Mouse (Mus musculus) CH12.LX (cell line): ENCODE measurements around the gene Alpk1. TPM values are rescaled to one million over a fixed set of nuclear protein-coding genes. Genes with fewer than 3 reads are reported as not detected.

Source experiments
- DNase-seq: peaks from one replicate; pipeline ENCODE4 v3.0.0-alpha.2; 2013; ENCODE audit errors: extremely low read depth
- H3K27ac ChIP-seq: 2 replicates; pipeline ENCODE4 v1.5.1; 2012; ENCODE audit warnings: low read depth, mild to moderate bottlenecking, control low read depth, moderate library complexity; ENCODE audit not compliant: insufficient read depth
- H3K27me3 ChIP-seq: replicated peaks from 2 replicates; pipeline ENCODE3; 2012; ENCODE audit warnings: inconsistent platforms
- H3K36me3 ChIP-seq, 2 experiments: replicated peaks in 1 of 2; 2 replicates each; pipeline versions ENCODE3 to v1.6.1; 2012; ENCODE audit warnings: inconsistent platforms in 1 of 2, low read length in 1 of 2, mild to moderate bottlenecking in 1 of 2, mixed read lengths in 1 of 2, moderate library complexity in 1 of 2; ENCODE audit not compliant: control insufficient read depth in 1 of 2, insufficient read depth in 1 of 2
- H3K4me1 ChIP-seq, 2 experiments: 2 replicates each; pipeline ENCODE4 v1.6.1; 2012; ENCODE audit warnings: inconsistent platforms in 1 of 2, moderate library complexity in 1 of 2; ENCODE audit not compliant: insufficient read depth in 2 of 2, control insufficient read depth in 1 of 2
- H3K4me2 ChIP-seq: 2 replicates; pipeline ENCODE4 v1.6.1; 2012; ENCODE audit warnings: low read depth, mild to moderate bottlenecking, control low read depth; ENCODE audit not compliant: poor library complexity, insufficient read depth, severe bottlenecking
- H3K4me3 ChIP-seq, 3 experiments: fragments of 150-350 bp in 1 of 3; sonication (generic) in 1 of 3; replicated peaks in 1 of 3; 2 replicates each; pipeline versions ENCODE3 to v1.5.1; 2011 to 2012; ENCODE audit warnings: low read depth in 2 of 3, low read length in 2 of 3, mild to moderate bottlenecking in 2 of 3, moderate library complexity in 2 of 3, control low read depth in 1 of 3, improper control_type of control experiment in 1 of 3, inconsistent platforms in 1 of 3, mixed read lengths in 1 of 3; ENCODE audit not compliant: poor library complexity in 1 of 3
- H3K79me2 ChIP-seq: replicated peaks from 2 replicates; pipeline ENCODE4 v1.6.1; 2012; ENCODE audit warnings: mild to moderate bottlenecking, moderate library complexity; ENCODE audit not compliant: control insufficient read depth, poor library complexity, insufficient read depth, severe bottlenecking; ENCODE audit errors: extremely low read depth
- H3K9ac ChIP-seq: 2 replicates; pipeline ENCODE4 v1.6.1; 2012; ENCODE audit warnings: low read depth, mild to moderate bottlenecking, control low read depth, moderate library complexity; ENCODE audit not compliant: insufficient read depth
- H3K9me3 ChIP-seq: replicated peaks from 2 replicates; pipeline ENCODE3; 2012; ENCODE audit warnings: low read length, inconsistent platforms, mixed read lengths
- BHLHE40 ChIP-seq: IDR thresholded peaks from 2 replicates; pipeline ENCODE4 v1.6.1; 2011; ENCODE audit warnings: mild to moderate bottlenecking, low read depth, low read length, improper control_type of control experiment
- CHD2 ChIP-seq: IDR thresholded peaks from 2 replicates; pipeline ENCODE4 v1.6.1; 2011; ENCODE audit warnings: low read length, improper control_type of control experiment
- CTCF ChIP-seq, 2 experiments: IDR thresholded peaks in 1 of 2; conservative IDR thresholded peaks in 1 of 2; 2 replicates each; pipeline ENCODE4 v1.5.1; 2011 to 2012; ENCODE audit warnings: low read depth in 2 of 2, low read length in 2 of 2, improper control_type of control experiment in 1 of 2, inconsistent platforms in 1 of 2, mild to moderate bottlenecking in 1 of 2, moderate library complexity in 1 of 2
- E2F4 ChIP-seq: IDR thresholded peaks from 2 replicates; pipeline ENCODE4 v1.6.1; 2011; ENCODE audit warnings: low read depth, low read length, improper control_type of control experiment; ENCODE audit not compliant: insufficient replicate concordance
- ELF1 ChIP-seq: IDR thresholded peaks from 2 replicates; pipeline ENCODE4 v1.6.1; 2014; ENCODE audit warnings: low read depth, mild to moderate bottlenecking, inconsistent platforms, low read length, improper control_type of control experiment
- EP300 ChIP-seq: IDR thresholded peaks from 2 replicates; pipeline ENCODE4 v1.6.1; 2011; ENCODE audit warnings: low read length, improper control_type of control experiment
- ETS1 ChIP-seq: conservative IDR thresholded peaks from 2 replicates; pipeline ENCODE4 v1.6.1; 2012; ENCODE audit warnings: low read depth, mild to moderate bottlenecking, inconsistent platforms, low read length, improper control_type of control experiment, moderate library complexity
- GABPA ChIP-seq: IDR thresholded peaks from 2 replicates; pipeline ENCODE4 v1.6.1; 2012; ENCODE audit warnings: low read depth, low read length, improper control_type of control experiment, inconsistent platforms; ENCODE audit not compliant: insufficient replicate concordance
- HCFC1 ChIP-seq: IDR thresholded peaks from 2 replicates; pipeline ENCODE4 v1.6.1; 2012; ENCODE audit warnings: low read depth, mild to moderate bottlenecking, inconsistent platforms, low read length, improper control_type of control experiment
- IRF4 ChIP-seq: IDR thresholded peaks from 2 replicates; pipeline ENCODE4 v1.6.1; 2014; ENCODE audit warnings: low read depth, mild to moderate bottlenecking, inconsistent platforms, low read length, improper control_type of control experiment
- JUN ChIP-seq: IDR thresholded peaks from 2 replicates; pipeline ENCODE4 v1.6.1; 2011; ENCODE audit warnings: low read depth, mild to moderate bottlenecking, low read length, improper control_type of control experiment, moderate library complexity; ENCODE audit not compliant: insufficient read depth
- JUND ChIP-seq: conservative IDR thresholded peaks from 2 replicates; pipeline ENCODE4 v1.6.1; 2011; ENCODE audit warnings: low read depth, low read length, improper control_type of control experiment
- MAX ChIP-seq: IDR thresholded peaks from 2 replicates; pipeline ENCODE4 v1.6.1; 2011; ENCODE audit warnings: low read length, improper control_type of control experiment
- MAZ ChIP-seq: IDR thresholded peaks from 2 replicates; pipeline ENCODE4 v1.6.1; 2012; ENCODE audit warnings: low read depth, mild to moderate bottlenecking, inconsistent platforms, low read length, improper control_type of control experiment, moderate library complexity
- MEF2A ChIP-seq: IDR thresholded peaks from 2 replicates; pipeline ENCODE4 v1.6.1; 2014; ENCODE audit warnings: low read depth, mild to moderate bottlenecking, inconsistent platforms, low read length, improper control_type of control experiment, borderline replicate concordance
- MYC ChIP-seq: IDR thresholded peaks from 2 replicates; pipeline ENCODE4 v1.6.1; 2011; ENCODE audit warnings: low read depth, mild to moderate bottlenecking, improper control_type of control experiment, low read length
- NRF1 ChIP-seq: IDR thresholded peaks from 2 replicates; pipeline ENCODE4 v1.6.1; 2014; ENCODE audit warnings: low read depth, mild to moderate bottlenecking, inconsistent platforms, low read length, improper control_type of control experiment, moderate library complexity
- PAX5 ChIP-seq: IDR thresholded peaks from 2 replicates; pipeline ENCODE4 v1.6.1; 2012; ENCODE audit warnings: low read length, inconsistent platforms, mixed read lengths
- POLR2A ChIP-seq: IDR thresholded peaks from 2 replicates; pipeline ENCODE4 v1.6.1; 2011; ENCODE audit warnings: low read depth, mild to moderate bottlenecking, improper control_type of control experiment, low read length
- POLR2AphosphoS2 ChIP-seq: IDR thresholded peaks from 2 replicates; pipeline ENCODE4 v1.6.1; 2011; ENCODE audit warnings: low read depth, low read length, improper control_type of control experiment
- RAD21 ChIP-seq: IDR thresholded peaks from 2 replicates; pipeline ENCODE4 v1.6.1; 2011; ENCODE audit warnings: low read depth, mild to moderate bottlenecking, low read length, improper control_type of control experiment, moderate library complexity
- SIN3A ChIP-seq: IDR thresholded peaks from 2 replicates; pipeline ENCODE4 v1.6.1; 2012; ENCODE audit warnings: low read length, improper control_type of control experiment, inconsistent platforms
- SMC3 ChIP-seq: IDR thresholded peaks from 2 replicates; pipeline ENCODE4 v1.6.1; 2011; ENCODE audit warnings: low read depth, low read length, improper control_type of control experiment
- TBP ChIP-seq: conservative IDR thresholded peaks from 2 replicates; pipeline ENCODE4 v1.6.1; 2011; ENCODE audit warnings: low read depth, low read length, improper control_type of control experiment
- TCF12 ChIP-seq: IDR thresholded peaks from 2 replicates; pipeline ENCODE4 v1.6.1; 2014; ENCODE audit warnings: low read depth, mild to moderate bottlenecking, inconsistent platforms, low read length, improper control_type of control experiment
- UBTF ChIP-seq: IDR thresholded peaks from 2 replicates; pipeline ENCODE4 v1.6.1; 2012; ENCODE audit warnings: low read depth, mild to moderate bottlenecking, inconsistent platforms, low read length, improper control_type of control experiment, moderate library complexity
- USF1 ChIP-seq: IDR thresholded peaks from 2 replicates; pipeline ENCODE4 v1.6.1; 2014; ENCODE audit warnings: low read depth, mild to moderate bottlenecking, inconsistent platforms, low read length, improper control_type of control experiment
- ZC3H11A ChIP-seq: IDR thresholded peaks from 2 replicates; pipeline ENCODE4 v1.6.1; 2012; ENCODE audit warnings: low read depth, mild to moderate bottlenecking, inconsistent platforms, low read length, improper control_type of control experiment
- ZKSCAN1 ChIP-seq: IDR thresholded peaks from 2 replicates; pipeline ENCODE4 v1.6.1; 2012; ENCODE audit warnings: low read depth, inconsistent platforms, low read length, improper control_type of control experiment, borderline replicate concordance
- dilution Hi-C: fragments of 300-500 bp; cut with MboI; formaldehyde crosslinking; loops from 2 replicates; pipeline ENCODE4 v1.14.3; 2020; ENCODE audit warnings: low sequenced_read_pairs; ENCODE audit not compliant: extremely low pct_unique_long_range_greater_than_20kb, extremely low pct_ligation_motif_present
- in situ Hi-C: fragments of 300-500 bp; cut with MboI; formaldehyde crosslinking; loops from 3 replicates; pipeline ENCODE4 v1.14.3; 2019; ENCODE audit warnings: low sequenced_read_pairs, low pct_ligation_motif_present, low pct_unique_long_range_greater_than_20kb, mixed read lengths
- polyA plus RNA-seq: library from polyadenylated mRNA; unstranded; fragments of >175 nt; gene quantifications from 2 replicates; pipeline ENCODE4 v1.2.1, GENCODE M21; 2012; ENCODE audit warnings: low read depth; ENCODE audit not compliant: insufficient read length
- total RNA-seq, 2 experiments: library from RNA; depleted of rRNA; stranded (reverse); fragments of 300-350 nt in 1 of 2; fragments of >200 nt in 1 of 2; gene quantifications; 2 replicates each; pipeline ENCODE4 v1.2.3; 2012 to 2014

Gene Alpk1
- total and polyA plus RNA-seq, 3 experiments = 1.4 to 1.8 (median 1.5) TPM

DNA sequence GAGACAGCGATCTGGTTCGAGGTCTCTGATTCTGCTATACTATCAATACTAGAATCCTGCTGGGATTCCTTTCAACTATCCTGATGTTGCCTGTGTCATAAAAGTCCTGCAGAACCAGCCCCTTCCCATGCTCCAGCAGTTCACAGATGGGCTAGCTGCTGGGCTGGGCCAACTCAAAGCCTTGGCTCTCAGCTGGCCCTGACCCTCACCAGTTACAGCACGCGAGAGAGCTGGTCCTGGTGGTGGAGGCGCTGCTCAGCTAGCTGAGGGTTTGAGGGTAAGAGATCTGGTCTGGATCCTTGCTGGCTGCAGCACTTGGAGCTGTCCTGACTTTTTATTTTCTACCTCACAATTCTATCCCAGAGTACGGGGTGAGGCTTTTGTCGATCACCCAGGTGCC lies 46.2 kb upstream of the Alpk1 start:
- H3K79me2 ChIP-seq = peaks cover 20% of the 10 kb centered on the region
- dilution Hi-C loops (no loop called here), in situ Hi-C loops (no loop called here)
- TF ChIP-seq NRF1 (no peak), PAX5 (no peak), SMC3 (no peak), JUN (no peak), POLR2A (no peak), TBP (no peak), E2F4 (no peak), USF1 (no peak), RAD21 (no peak), ETS1 (no peak), UBTF (no peak), HCFC1 (no peak), EP300 (no peak), MAX (no peak), MAZ (no peak), CTCF (conservative IDR thresholded peaks at IDR 0.05 in 1 of 2, IDR thresholded peaks at IDR 0.05 in 1 of 2; ENCODE audit: low read depth in 2 of 2, low read length in 2 of 2) (no peak)
- H3K4me1 ChIP-seq = peaks cover 3 to 31% of the 10 kb centered on the region in 2 experiments
- H3K27me3 ChIP-seq = no peaks in the 10 kb centered on the region
- no peak overlapping the region for H3K4me3 ChIP-seq
- peaks cover 9 to 49% of the 10 kb centered on the region in 2 experiments for H3K36me3 ChIP-seq
- no peak for DNase-seq
- no peaks in the 10 kb centered on the region for H3K9me3 ChIP-seq
- H3K9ac ChIP-seq = no peak overlapping the region
- H3K27ac ChIP-seq = no peak overlapping the region
- no peak overlapping the region for H3K4me2 ChIP-seq

DNA sequence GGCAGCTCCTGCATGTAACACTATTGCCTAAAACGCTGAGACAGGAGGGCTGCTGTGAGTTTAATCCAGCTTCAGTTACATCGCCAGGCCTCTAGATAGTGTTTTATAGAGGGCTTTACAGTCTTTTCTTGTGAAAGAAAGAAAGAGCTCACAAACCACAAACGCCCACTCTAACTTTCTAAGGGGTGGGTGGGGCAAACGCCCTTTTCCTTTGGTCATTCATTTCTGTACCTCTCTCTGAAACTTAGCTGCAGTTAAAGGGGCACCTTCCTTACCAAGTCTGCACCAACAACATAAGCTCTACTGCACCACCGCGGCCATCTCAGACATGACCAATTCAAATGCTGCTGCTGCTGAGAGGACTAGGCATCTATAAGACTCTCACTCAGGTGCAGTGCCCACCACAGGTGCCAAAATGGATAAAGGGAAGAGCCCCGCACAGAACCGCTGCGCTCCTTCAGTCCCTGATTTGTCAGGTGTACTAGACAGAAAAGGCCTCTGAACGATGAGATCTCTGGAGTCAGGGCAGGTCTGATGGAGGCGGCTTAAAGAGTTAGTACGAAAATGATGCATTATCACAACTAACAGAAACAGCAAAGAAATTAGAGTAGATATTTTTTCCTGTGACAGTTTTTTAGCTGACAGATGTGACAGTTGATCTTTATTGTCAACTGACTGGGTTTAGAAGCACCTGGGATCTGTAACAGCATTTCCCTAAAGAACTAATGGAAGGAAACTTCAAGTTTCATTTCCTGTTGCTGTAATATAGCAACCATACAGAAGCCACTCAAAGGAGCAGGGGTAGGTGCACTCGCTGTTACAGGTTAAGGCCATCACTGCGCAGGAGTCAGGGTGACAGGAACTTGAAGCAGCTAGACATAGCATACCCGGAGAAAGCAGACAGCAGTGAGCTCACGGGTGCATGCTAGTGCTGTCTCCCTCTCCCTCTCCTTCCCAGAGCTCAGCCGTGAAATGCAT lies 43.8 kb upstream of the Alpk1 start:
- dilution Hi-C loops = no loop called here
- peaks cover 3 to 31% of the 10 kb centered on the region in 2 experiments for H3K4me1 ChIP-seq
- peak overlapping the region; percentile 58 for H3K4me2 ChIP-seq
- H3K9ac ChIP-seq = peak overlapping the region; percentile 47
- H3K79me2 ChIP-seq = peaks cover 13% of the 10 kb centered on the region
- H3K27ac ChIP-seq = peak overlapping the region; percentile 24; the same call in 1 of the 2 replicates
- in situ Hi-C loops = no loop called here
- peak; percentile 71 for DNase-seq
- H3K9me3 ChIP-seq = no peaks in the 10 kb centered on the region
- H3K36me3 ChIP-seq = peaks cover 10 to 44% of the 10 kb centered on the region in 2 experiments
- no peaks in the 10 kb centered on the region for H3K27me3 ChIP-seq
- H3K4me3 ChIP-seq = peak overlapping the region in 2 of 3 experiments; percentile 0 to 31
- TF ChIP-seq CHD2 (no peak), BHLHE40 (peak; percentile 34; the same call in 1 of the 2 replicates), MAZ (no peak), MYC (no peak), ZKSCAN1 (no peak), ZC3H11A (no peak), MEF2A (no peak), IRF4 (peak; percentile 92), ELF1 (0 out of 2 replicates have a peak, but pooled peaks have one; percentile 26), TBP (0 out of 2 replicates have a peak, but pooled peaks have one; percentile 23), ETS1 (0 out of 2 replicates have a peak, but pooled peaks have one; percentile 11), CTCF (conservative IDR thresholded peaks at IDR 0.05 in 1 of 2, IDR thresholded peaks at IDR 0.05 in 1 of 2; ENCODE audit: low read depth in 2 of 2, low read length in 2 of 2) (no peak), HCFC1 (0 out of 2 replicates have a peak, but pooled peaks have one; percentile 15), TCF12 (peak; percentile 59; the same call in 1 of the 2 replicates), GABPA (no peak), SIN3A (peak; percentile 36; the same call in 1 of the 2 replicates), JUND (peak; percentile 61), POLR2AphosphoS2 (no peak), NRF1 (peak; percentile 74), E2F4 (no peak)
